Mouse (Mus musculus): Measurements from ENCODE around the gene Tmtc4.

Tmtc4 gene

GRCm38 (mm10) chr14:122983226-122984215 lies at the start of gene Tmtc4:
Gene Tmtc4 (minus strand): TSS chr14:122984035.
- peak; percentile 96 for DNase-seq (ENCODE audit: low read depth, low spot score)

GRCm38 (mm10) chr14:123032435-123032834 lies 48.6 kb upstream of the Tmtc4 start:
- DNase-seq (ENCODE audit: low read depth, low spot score) = no peak

- DNase-seq (ENCODE audit: low read depth, low spot score) = no peak
Measured at GRCm38 (mm10) chr14:123027876-123028275, 44.0 kb upstream of the Tmtc4 start.

- DNase-seq (ENCODE audit: low read depth, low spot score) = no peak
Measured at GRCm38 (mm10) chr14:123022981-123023380, 39.1 kb upstream of the Tmtc4 start.

- DNase-seq (ENCODE audit: low read depth, low spot score) = no peak
Measured at GRCm38 (mm10) chr14:123016310-123016709, 32.5 kb upstream of the Tmtc4 start.

GRCm38 (mm10) chr14:123015687-123016086 lies 31.9 kb upstream of the Tmtc4 start:
- peak; percentile 28 for DNase-seq (ENCODE audit: low read depth, low spot score)

- DNase-seq (ENCODE audit: low read depth, low spot score) = no peak
Measured at GRCm38 (mm10) chr14:123009108-123010018, 25.5 kb upstream of the Tmtc4 start.

GRCm38 (mm10) chr14:123008672-123009071 lies 24.8 kb upstream of the Tmtc4 start:
- DNase-seq (ENCODE audit: low read depth, low spot score) = no peak

- DNase-seq (ENCODE audit: low read depth, low spot score) = no peak
Measured at GRCm38 (mm10) chr14:123003715-123004114, 19.9 kb upstream of the Tmtc4 start.

- peak; percentile 54 for DNase-seq (ENCODE audit: low read depth, low spot score)
Measured at GRCm38 (mm10) chr14:123001391-123001790, 17.6 kb upstream of the Tmtc4 start.

GRCm38 (mm10) chr14:122997465-122997864 lies 13.6 kb upstream of the Tmtc4 start:
- peak; percentile 76 for DNase-seq (ENCODE audit: low read depth, low spot score)

- no peak for DNase-seq (ENCODE audit: low read depth, low spot score)
Measured at GRCm38 (mm10) chr14:122993935-122994334, 10.1 kb upstream of the Tmtc4 start.

GRCm38 (mm10) chr14:122992937-122993336 lies 9.1 kb upstream of the Tmtc4 start:
- peak; percentile 33 for DNase-seq (ENCODE audit: low read depth, low spot score)

GRCm38 (mm10) chr14:122990521-122991052 lies 6.8 kb upstream of the Tmtc4 start:
- no peak for DNase-seq (ENCODE audit: low read depth, low spot score)

GRCm38 (mm10) chr14:122986404-122986803 lies 2.6 kb upstream of the Tmtc4 start:
- DNase-seq (ENCODE audit: low read depth, low spot score) = peak; percentile 68

GRCm38 (mm10) chr14:122982571-122983225 lies 1.1 kb downstream of the Tmtc4 start:
- DNase-seq (ENCODE audit: low read depth, low spot score) = no peak

GRCm38 (mm10) chr14:122981831-122982485 lies 1.9 kb downstream of the Tmtc4 start:
- DNase-seq (ENCODE audit: low read depth, low spot score) = no peak

GRCm38 (mm10) chr14:122978871-122979270 lies 5.0 kb downstream of the Tmtc4 start:
- no peak for DNase-seq (ENCODE audit: low read depth, low spot score)

- DNase-seq (ENCODE audit: low read depth, low spot score) = no peak
Measured at GRCm38 (mm10) chr14:122977797-122978140, 6.1 kb downstream of the Tmtc4 start.

- DNase-seq (ENCODE audit: low read depth, low spot score) = no peak
Measured at GRCm38 (mm10) chr14:122977056-122977796, 6.6 kb downstream of the Tmtc4 start.
